Mouse (Mus musculus) frontal cortex, postnatal 25 days (tissue): ENCODE measurements around the gene Prelid1.

ENCODE experiments used
- DNase-seq, 2 experiments: peaks; one replicate each; pipeline ENCODE4 v3.0.0; 2022; ENCODE audit warnings: low spot score in 2 of 2

The Prelid1 gene

GRCm38 (mm10) chr13:55332331-55332730 is 12.0 kb downstream of the Prelid1 start:
- no peak for DNase-seq

- no peak for DNase-seq
Observed at GRCm38 (mm10) chr13:55335701-55336100, 15.4 kb downstream of the Prelid1 start.

GRCm38 (mm10) chr13:55337341-55337975 is 17.2 kb downstream of the Prelid1 start:
- no peak for DNase-seq

- no peak for DNase-seq
Observed at GRCm38 (mm10) chr13:55338131-55339054, 18.1 kb downstream of the Prelid1 start.

GRCm38 (mm10) chr13:55339259-55339658 is 19.0 kb downstream of the Prelid1 start:
- DNase-seq, result no peak

- DNase-seq, result no peak
Observed at GRCm38 (mm10) chr13:55342469-55342868, 22.2 kb downstream of the Prelid1 start.

GRCm38 (mm10) chr13:55344286-55344685 is 24.0 kb downstream of the Prelid1 start:
- DNase-seq, result no peak

GRCm38 (mm10) chr13:55346745-55347144 is 26.4 kb downstream of the Prelid1 start:
- no peak for DNase-seq

GRCm38 (mm10) chr13:55361145-55361544 is 40.8 kb downstream of the Prelid1 start:
- DNase-seq, result no peak

GRCm38 (mm10) chr13:55361974-55362452 is 41.7 kb downstream of the Prelid1 start:
- no peak for DNase-seq

GRCm38 (mm10) chr13:55362453-55363060 is 42.3 kb downstream of the Prelid1 start, which contains the start of gene Lman2:
Gene Lman2, minus strand, starts transcription at chr13:55362783.
- DNase-seq, result peak; percentile 91 to 94

- no peak for DNase-seq
Observed at GRCm38 (mm10) chr13:55368401-55368800, 48.1 kb downstream of the Prelid1 start.

- DNase-seq, result peak; percentile 40 to 42
Observed at GRCm38 (mm10) chr13:55369531-55370114, 49.3 kb downstream of the Prelid1 start, which contains the start of gene Rgs14. Gene Rgs14, plus strand, starts transcription at chr13:55369732.

GRCm38 (mm10) chr13:55370234-55370633 is 49.9 kb downstream of the Prelid1 start:
- no peak for DNase-seq

- DNase-seq, result no peak
Observed at GRCm38 (mm10) chr13:55371007-55371681, 50.8 kb downstream of the Prelid1 start.

GRCm38 (mm10) chr13:55371740-55372139 is 51.4 kb downstream of the Prelid1 start:
- no peak for DNase-seq

- DNase-seq, result no peak
Observed at GRCm38 (mm10) chr13:55374206-55374924, 54.1 kb downstream of the Prelid1 start.
